Mouse (Mus musculus) layer of hippocampus, postnatal 36 days (tissue): ENCODE measurements around the gene Ubc. TPM values are rescaled to one million over a fixed set of nuclear protein-coding genes. Genes with fewer than 3 reads are reported as not detected.
"Not testable (repeated sequence)": the region's sequence is repeated elsewhere in the genome, so short reads cannot be mapped to it uniquely, and the experiment has no call there.

ENCODE experiments used
- DNase-seq, 2 experiments: peaks; one replicate each; pipeline ENCODE4 v3.0.0; 2022
- total RNA-seq, 2 experiments: library from RNA; stranded (reverse); gene quantifications; 2 replicates each; pipeline ENCODE4 v1.2.3; 2021

The Ubc gene
- total RNA-seq, result 100 to 1,000 TPM; 766 to 814 TPM

DNA sequence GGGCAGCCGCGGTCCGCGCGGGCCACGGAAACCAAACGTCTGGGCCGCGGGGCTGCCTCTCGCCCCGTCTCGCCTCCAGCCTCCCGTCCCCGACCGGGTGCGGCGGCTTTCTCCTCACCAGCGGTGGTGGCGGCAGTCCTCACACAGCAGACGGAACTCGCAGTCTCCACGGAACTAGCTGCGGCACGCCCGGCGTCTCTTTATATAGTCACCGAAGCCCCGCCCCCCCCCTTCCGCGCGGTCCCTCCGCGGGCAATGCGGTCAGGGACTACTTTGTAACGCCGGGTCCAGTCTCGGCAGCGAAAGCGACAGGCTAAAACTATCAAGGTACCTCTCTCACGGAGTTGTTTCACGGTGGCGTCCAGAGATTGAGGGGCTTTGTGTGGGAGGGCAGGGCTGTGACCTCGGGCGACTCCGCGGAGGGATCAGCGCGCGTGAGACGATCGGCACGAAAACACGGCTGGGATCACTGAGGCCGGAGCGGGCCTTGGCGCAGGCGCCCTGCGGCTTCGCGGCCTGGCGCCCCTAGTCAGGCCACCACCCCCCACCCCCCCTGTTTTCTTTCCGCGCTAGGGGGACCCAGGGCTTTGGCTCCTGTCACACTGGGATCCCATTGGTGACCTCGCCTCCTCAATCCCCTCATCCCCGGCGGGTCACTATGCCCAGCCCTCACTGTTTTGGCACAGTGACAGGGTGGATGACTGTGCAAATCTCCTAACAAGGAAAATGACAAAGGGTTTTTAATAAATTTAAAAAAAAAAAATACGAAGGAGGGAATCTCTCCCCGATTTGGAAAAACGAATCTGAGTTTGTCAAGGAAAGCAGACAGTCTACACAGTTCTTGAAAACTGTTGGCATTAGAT, at the start of gene Ubc:
Ubc (minus strand) TSS at position 624 of the 863 bp plus-strand sequence.
- peak; percentile 80 to 82 for DNase-seq

DNA sequence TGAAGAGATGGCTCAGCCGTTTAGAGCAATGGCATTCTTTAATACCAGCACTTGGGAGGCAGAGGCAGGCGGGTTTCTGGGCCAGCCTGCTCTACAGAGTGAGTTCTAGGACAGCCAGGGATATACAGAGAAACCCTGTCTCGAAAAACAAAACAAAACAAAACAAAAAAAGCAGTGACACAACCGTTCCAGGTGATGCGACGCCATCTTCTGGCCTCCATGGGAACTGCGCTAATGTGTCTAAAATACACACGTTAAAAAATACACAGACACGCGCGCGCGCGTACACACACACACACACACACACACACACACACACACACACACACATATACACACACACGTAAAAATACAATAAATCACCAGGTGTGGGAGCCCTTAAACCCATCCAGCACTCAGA, 44.3 kb upstream of the Ubc start:
- DNase-seq, result not testable (repeated sequence)

DNA sequence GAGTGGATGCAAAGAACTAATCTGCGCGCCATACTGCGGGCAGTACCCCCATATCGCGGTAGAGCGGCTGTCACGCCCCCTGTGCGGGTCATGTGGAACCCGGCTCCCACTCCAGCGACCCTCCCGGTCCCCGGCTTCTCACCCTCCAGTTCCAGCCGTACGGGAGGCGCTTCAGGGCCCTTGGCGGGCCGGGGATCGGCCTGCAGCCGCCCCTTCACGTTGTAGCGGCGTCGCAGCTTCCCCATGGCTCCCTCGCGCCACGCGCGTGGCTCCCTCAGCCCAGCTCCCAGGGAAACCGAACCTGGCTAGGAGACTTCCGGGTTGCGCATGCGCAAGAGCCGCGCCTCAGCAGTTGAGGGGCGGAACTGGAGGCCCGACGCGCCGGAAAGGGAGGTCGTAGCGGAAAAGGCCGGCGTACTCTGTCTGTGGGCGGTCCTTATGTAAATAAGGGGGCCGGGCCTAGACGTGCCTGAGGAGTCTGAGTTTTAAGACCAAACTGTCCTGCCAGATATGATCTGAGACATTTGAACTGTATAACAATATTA, 43.9 kb upstream of the Ubc start, which contains the start of gene Dhx37:
Dhx37 (minus strand) TSS at position 329 of the 545 bp plus-strand sequence.
- DNase-seq, result peak; percentile 91 to 93

DNA sequence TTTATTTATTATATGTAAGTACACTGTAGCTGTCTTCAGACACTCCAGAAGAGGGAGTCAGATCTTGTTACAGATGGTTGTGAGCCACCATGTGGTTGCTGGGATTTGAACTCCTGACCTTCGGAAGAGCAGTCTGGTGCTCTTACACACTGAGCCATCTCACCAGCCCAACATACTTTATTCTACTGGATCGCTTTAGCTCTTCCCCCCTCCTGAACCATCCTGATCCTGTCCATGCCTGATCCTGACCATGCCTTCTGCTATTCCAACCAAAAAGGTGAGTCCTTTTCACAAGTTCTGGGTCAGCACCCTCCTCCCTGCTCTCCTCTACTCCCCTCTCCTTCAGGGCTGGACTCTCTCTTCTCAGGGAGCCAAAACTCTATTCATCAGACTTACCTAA, 42.3 kb upstream of the Ubc start:
- not testable (repeated sequence) for DNase-seq

DNA sequence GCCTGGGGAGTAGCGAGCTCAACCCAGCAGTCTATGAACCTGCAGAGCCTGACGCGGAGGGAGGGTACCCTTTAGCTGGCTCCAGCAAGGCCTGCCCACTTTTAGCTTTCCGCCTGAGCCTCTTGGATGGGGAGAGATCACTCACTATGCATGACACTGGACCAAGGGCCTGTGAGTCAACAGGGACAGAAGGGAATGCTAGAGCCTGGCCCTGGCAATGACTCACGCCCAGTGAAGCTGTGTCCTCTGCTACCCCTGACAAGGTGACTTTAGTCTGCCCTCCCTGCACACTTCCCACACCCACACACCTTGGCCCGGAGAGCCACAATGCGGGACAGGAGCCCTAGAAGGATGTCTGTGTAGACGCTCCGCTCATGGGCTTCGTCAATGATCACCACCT, 36.3 kb upstream of the Ubc start:
- DNase-seq, result no peak

DNA sequence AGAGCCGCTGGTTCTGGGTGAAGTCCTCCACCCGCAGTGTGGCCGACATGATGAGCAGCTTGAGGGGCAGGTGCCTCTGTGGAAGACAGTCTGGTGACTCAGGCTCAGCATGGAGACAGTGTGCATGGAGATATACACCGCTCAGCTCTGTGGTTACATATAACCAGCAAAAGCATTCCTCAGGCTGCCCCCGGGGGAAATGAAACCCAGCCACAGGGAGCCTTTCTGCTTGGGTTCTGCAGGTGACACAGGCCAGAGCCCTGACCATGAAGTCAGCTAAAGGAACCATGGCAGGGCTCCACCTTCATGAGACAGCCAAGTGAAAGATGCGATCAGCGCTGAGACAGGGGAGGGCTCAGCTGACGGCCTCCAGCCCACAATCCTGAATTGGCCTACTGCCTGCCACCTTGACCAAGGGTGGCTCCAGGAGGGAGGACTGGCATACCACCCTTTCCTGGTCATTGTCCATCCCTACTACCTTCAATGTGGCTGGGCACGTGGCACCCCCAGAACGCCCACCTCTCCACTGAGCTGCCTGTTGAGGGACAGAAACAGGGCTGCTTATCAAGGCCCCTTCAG, 35.8 kb upstream of the Ubc start:
- no peak for DNase-seq

DNA sequence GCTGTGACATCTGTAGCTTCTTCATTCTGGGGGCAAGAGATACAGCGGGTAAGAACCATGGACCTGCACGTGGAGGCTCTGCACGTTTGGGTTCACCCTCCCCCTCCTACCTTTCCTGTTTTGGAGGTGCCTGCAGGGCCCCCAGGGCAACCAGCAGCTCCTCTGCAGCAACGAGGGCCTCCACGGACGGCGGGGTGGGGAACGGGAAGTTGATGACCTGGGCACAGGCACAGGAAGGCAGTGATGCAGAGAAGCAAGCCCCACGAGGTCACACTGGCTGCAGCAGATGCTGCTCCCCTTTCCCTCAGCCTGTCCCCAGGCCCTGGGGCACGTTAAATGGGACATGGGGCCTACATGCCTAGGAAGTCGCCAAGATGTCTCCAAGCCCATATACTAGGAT, 29.1 kb upstream of the Ubc start:
- no peak for DNase-seq

DNA sequence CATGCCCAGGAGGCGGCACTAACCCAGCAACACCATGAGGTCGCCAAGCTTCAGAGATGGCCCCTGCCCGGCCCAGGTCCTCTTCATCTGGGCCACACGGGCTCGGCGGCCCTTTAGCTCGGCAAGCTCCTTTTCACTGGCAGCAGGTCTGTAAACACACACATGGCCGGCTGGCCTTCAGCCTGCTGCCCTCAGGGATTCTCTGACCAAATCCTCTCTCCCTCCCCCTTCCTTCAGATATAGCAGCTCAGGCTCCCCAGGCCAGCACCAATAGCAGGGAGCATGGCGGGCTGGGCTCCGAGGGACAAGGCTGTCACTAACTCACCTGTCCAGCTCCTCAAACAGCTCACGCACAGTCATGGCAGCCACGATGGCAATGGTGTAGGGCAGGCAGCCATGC, 28.6 kb upstream of the Ubc start:
- DNase-seq, result no peak

DNA sequence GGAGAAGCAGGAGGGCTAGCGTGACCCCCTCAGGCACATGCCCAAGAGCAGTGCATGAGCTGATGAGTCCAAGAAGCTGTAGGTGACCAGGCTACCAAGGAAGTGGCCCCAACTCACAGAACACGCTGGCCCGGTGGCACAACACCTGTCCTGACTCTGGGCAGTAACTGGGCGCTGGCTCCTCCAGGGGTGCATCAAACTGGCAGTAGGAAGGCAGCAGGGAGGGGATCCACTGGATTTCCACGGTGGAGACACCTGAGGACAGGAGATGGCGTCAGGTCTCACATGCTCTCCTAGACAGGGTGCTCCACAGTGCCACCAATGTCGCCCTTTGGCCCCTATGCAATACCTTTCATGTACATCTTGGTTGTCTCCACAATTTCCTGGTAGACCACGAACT, 26.2 kb upstream of the Ubc start:
- DNase-seq, result no peak

DNA sequence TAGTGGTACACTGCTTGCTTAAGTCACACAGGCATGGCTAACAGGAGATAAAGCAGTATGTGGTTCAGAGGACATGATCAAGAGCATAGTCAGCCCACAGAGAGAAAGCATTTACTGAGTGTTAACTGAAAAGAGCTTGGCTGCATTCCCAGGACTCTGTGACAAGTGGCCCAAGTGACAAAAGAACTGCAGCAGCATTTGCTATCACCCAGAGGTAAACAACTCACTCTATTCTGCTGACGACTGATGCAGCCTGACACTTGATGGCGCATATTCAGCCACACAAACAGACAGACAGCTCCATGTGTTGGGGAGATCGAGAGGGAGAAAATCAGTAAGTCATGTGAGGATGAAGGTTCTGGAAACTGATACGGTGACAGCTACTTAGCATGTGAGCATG, 23.8 kb upstream of the Ubc start:
- DNase-seq, result no peak

DNA sequence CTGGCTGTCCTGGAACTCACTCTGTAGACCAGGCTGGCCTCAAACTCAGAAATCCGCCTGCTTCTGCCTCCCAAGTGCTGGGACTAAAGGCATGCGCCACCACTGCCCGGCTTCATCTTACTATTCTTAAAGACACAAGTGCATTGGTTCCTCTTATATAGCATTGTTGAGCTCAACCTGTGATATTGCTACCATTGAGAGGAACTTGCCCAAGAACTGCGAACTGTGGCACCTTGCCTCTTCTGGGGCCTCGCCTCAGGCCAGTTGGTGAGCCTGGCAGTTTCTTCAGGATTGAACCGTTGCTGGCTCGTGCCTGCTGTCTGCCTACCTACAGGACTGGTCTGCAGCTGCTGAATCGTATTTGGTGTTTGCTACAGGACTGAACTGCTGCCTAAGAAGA, 22.5 kb upstream of the Ubc start:
- DNase-seq, result not testable (repeated sequence)

DNA sequence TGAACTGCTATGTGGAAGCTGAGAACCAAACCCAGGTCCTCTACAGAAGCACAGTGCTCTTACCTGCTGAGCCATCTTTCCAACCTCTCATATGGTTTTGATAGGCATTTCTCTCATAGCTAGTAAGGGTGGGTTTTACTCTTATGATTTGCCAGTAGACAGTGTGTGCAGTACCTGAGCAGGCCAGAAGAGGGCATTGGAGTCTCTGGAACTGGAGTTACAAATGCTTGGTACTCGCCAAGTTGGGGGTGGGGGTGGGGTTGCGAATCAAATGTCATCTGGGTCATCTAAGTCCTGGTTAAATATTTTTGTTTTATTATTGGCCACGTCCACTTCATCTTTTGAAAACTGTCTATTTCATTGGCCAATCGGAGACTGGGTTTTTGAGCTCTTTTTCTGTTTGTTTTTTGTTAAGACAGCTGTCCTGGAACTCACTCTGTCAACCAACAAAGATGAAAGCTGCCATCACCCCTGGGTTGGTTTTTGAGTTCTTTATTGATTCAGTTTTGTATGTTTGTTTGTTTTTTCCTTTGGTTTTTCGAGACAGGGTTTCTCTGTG, 22.0 kb upstream of the Ubc start:
- no peak for DNase-seq

DNA sequence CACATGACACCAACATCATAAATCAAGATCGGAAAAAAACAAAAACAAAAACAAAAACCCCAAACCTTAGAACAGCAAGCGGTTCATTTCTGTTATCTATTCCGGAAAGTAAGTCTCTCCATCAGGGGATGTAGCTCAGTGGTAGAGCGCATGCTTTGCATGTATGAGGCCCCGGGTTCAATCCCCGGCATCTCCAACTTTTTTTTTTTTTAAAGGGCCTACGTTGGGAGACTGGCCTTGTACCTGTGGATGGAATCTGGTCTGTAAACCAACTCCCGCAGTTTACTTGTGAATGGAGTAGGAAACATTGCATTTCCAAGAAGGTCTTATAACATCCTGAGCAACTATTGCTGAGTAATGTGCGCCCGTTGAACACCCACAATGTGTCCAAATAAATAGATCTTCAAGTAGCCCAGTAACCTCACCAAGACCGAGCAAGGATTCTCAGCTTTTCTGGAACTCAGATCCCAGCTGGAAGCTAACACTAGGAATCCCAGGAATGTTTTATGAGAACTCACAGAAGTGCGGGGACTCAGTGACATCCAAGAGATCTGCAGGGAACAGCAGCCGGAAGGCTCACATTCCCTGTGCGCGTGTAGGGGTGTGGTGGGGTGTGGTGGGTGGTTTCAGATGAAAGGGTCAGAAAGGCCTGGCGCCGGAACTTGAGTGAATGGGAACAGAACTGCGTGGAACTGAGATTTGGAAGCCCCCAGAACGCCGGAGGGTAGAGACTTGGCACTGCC, 19.5 kb upstream of the Ubc start:
- no peak for DNase-seq

DNA sequence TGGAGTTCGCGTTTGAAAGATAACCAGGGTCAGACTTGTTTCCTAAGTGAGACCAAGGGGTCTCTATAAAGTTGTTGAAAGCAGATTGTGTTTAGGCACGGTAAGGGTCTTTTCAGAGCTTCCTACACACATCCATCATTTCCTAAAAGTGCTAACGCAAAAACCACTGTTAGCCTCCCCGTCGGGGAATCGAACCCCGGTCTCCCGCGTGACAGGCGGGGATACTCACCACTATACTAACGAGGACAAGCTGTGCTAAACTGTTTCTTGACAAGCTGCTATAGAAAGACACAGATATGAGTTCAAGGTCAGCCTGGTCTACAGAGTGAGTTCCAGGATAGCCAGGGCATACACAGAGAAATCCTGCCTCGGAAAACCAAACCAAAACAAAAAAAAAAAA, 18.8 kb upstream of the Ubc start:
- DNase-seq, result peak; percentile 89 to 90

DNA sequence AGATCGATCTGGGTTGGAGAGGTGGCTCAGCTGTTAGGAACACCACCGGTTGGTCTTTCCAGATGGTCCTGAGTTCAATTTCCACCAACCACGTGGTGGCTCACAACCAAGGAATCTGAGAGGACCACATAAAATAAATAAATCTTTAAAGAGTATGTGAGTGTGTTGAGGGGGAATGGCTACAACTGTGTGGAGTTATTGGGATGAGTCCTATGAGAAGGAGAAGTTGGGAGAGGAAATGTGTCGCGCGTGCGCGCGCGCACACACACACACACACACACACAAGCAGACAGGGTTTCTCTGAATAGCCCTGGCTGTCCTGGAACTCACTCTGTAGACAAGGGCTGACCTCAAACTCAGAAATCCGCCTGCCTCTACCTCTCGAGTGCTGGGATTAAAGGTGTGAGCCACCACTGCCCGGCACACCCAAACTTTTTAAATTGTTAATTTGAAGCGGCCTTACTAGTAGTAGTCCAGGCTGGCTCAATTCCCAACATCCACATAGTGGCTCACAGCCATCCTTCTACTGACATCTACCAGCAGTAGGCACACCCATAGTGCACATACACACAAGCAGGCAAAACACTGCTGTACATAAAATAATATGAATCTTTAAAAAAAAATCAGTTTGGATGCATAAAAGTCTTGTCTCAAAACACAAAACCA, 18.0 kb upstream of the Ubc start:
- DNase-seq, result no peak

DNA sequence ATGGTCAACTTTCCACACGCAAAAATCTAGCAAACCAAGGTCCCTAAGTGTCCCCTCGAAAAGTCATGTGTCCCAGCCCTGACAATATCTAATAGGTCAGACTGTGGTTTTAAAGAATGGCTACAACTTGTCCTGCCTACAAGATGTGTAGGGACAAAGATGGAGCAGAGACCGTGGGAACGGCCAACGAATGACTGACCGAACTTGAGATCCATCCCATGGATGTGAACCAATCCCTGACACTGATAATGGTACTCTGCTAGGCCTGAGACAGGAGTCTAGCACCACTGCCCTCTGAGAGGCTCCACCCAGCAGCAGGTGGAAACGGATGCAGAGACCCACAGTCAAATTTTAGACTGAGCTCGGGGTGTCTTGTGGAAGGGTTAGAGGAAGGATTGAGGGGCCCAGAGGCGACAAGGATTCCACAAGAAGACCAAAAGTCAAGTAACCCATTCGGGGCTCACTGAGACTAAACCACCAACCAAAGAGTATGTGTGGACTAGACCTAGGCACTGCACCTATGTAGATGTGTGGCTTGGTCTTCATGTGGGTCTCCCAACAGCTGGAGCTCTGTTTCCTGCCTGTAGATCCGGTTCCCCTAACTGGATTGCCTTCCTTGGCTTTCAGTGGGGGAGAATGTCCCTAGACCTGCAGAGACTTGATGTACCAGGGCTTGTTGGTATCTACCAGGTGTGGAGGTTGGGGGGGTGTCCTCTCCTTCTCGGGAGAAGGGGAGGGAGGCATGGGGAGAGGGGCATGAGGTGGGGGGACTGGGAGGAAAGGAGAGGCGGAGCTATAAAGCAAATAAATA, 17.2 kb upstream of the Ubc start:
- no peak for DNase-seq

DNA sequence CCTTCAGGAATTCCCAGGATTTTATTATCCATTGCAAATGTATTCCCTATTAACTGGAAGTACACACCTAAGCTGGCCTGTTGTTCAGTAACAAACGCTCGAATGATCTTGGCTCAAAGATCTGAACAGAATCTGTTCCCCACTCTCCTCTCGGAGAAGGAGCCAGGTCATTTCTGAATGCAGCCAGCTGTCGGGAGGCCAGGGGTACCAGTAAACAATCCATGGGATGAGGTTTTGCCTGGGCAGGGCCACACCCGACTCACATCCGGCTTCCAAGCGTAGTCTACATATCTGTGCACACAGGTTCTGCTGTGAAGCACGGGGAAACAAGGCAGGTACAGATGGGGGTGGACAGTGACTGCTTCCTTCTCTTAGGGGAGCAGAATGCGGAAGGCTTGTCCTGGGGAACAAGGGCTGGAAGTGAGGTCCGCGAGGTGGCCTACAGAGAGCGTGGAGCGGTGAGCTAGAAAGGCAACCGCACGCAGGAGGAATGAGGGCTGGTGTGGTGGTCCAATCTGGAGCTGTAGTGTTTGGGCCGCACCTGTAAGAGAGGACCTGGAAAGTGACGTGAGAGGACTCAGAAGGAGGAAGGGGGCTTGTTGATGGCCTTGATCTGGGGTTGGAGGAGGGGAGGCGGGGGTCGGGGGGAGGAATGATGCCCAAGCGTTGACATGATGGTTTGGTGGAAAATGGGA, 16.5 kb upstream of the Ubc start:
- peak; percentile 66 to 72 for DNase-seq

DNA sequence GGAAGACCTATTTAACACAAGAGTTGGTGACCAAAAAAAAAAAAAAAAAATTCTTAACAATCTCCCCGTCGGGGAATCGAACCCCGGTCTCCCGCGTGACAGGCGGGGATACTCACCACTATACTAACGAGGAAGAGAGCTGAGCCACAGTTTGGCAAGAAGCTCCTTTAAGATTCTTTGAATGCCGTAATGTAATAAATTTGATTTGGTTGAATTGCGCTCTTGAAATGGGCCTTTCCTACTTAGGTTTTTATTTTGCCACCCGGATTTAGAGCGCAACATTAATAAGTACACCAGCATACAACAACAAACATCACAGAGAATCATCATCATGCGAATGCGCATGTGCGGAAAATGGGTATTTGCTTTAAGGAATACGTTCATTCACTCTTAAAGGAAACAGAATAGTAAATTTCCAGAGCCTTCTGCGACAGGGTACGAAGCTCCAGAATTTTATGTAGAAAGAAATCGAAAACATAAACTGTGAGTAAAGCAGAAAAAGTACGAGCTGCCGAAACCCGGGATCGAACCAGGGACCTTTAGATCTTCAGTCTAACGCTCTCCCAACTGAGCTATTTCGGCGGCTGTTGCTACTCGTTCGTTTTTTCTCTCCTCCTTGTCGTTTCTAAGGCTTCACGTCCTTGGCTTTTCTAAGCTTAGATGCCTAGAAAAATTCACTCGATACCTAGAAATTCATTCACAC, 15.7 kb upstream of the Ubc start:
- DNase-seq, result peak; percentile 85 to 91

DNA sequence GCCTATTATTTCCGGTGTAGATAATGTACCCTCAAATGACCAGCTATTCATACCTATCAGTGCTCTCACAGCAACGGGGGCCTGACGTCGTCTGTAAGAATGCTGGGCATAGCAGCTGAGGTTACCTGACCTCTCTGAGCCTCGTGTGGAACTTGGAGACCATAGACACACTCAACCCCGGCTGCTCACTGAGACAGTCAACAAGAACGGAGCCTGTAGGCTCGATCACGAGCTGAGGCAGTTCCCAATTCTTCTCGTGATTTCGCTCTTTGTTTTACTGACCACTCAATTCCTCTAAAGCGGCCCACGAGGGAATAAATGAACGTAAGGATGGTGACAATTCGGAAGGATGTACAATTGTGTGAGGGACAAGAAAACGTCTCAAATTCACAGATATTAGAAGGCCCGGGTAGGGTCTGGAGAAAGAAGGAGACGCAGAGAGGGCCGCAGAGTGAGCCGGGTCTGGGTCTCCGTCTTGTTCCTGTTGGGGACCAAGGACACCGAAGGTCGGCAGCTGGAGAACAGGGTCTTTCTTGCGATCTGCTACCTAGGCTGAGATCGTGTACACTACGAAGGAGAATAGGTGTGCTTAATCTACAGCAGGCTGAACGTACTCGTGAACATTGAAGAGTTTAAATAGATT, 15.0 kb upstream of the Ubc start:
- DNase-seq, result peak; percentile 72 to 73

DNA sequence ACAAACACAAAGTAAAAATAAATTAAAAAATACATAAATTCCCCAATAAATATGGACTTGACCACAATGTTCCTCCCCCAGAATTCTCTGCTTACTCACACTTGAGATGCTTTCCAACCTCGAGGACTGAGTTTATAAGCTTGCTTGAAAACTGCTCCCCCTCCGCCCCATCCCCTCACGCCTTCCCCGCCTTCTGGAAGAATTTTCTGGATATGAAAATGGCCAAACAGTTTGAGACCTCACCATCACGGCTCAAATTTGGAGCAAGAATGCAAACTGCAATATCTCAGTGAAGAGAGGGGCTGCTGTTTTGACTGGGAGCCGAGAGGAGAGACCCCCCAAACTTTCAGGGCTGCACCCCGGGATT, 14.5 kb upstream of the Ubc start:
- DNase-seq, result no peak
